Mouse (Mus musculus): ENCODE results near the gene Wee2.
A peak's percentile ranks its signal among the peaks of the same experiment; 100 is the strongest.

Gene Wee2

GRCm38 (mm10) chr6:40438936-40439335 is at the start of gene Wee2:
Gene Wee2, plus strand, starts transcription at chr6:40439088.
- no peak for DNase-seq

GRCm38 (mm10) chr6:40390975-40391374 is 47.9 kb upstream of the Wee2 start:
- no peak for DNase-seq

- peak; percentile 45 to 66 for DNase-seq
Measured at GRCm38 (mm10) chr6:40393213-40393612, 45.7 kb upstream of the Wee2 start.

GRCm38 (mm10) chr6:40402031-40402430 is 36.9 kb upstream of the Wee2 start:
- DNase-seq, result no peak

- no peak for DNase-seq
Measured at GRCm38 (mm10) chr6:40403640-40404285, 35.1 kb upstream of the Wee2 start.

- DNase-seq, result no peak
Measured at GRCm38 (mm10) chr6:40411085-40411484, 27.8 kb upstream of the Wee2 start.

- DNase-seq, result no peak
Measured at GRCm38 (mm10) chr6:40413046-40413445, 25.8 kb upstream of the Wee2 start.

GRCm38 (mm10) chr6:40413565-40413964 is 25.3 kb upstream of the Wee2 start:
- DNase-seq, result no peak

GRCm38 (mm10) chr6:40415799-40416198 is 23.1 kb upstream of the Wee2 start:
- no peak for DNase-seq

- no peak for DNase-seq
Measured at GRCm38 (mm10) chr6:40418386-40418785, 20.5 kb upstream of the Wee2 start.

- DNase-seq, result no peak
Measured at GRCm38 (mm10) chr6:40421099-40421498, 17.8 kb upstream of the Wee2 start.

- no peak for DNase-seq
Measured at GRCm38 (mm10) chr6:40423013-40423412, 15.9 kb upstream of the Wee2 start.

GRCm38 (mm10) chr6:40423774-40424173 is 15.1 kb upstream of the Wee2 start:
- DNase-seq, result peak; percentile 53 to 70

- no peak for DNase-seq
Measured at GRCm38 (mm10) chr6:40427441-40427840, 11.4 kb upstream of the Wee2 start.

- no peak for DNase-seq
Measured at GRCm38 (mm10) chr6:40428696-40429095, 10.2 kb upstream of the Wee2 start.

GRCm38 (mm10) chr6:40429521-40429931 is 9.4 kb upstream of the Wee2 start:
- no peak for DNase-seq

- DNase-seq, result no peak
Measured at GRCm38 (mm10) chr6:40430251-40430650, 8.6 kb upstream of the Wee2 start.

- no peak for DNase-seq
Measured at GRCm38 (mm10) chr6:40430878-40431277, 8.0 kb upstream of the Wee2 start.

- DNase-seq, result no peak
Measured at GRCm38 (mm10) chr6:40431356-40431755, 7.5 kb upstream of the Wee2 start.

GRCm38 (mm10) chr6:40431812-40432211 is 7.1 kb upstream of the Wee2 start:
- DNase-seq, result no peak

- DNase-seq, result no peak
Measured at GRCm38 (mm10) chr6:40432346-40433275, 6.3 kb upstream of the Wee2 start.

GRCm38 (mm10) chr6:40434697-40435096 is 4.2 kb upstream of the Wee2 start:
- DNase-seq, result no peak

GRCm38 (mm10) chr6:40435151-40436046 is 3.5 kb upstream of the Wee2 start:
- peak; percentile 14 to 44 for DNase-seq

All from kidney, postnatal 25 days (tissue).